Mouse (Mus musculus): ENCODE data around the gene Dse.

GRCm38 (mm10) chr10:34229491-34229890, 22.0 kb upstream of the Dse start:
- TF ChIP-seq CTCF (IDR thresholded peaks at IDR 0.05; ENCODE audit: borderline replicate concordance, insufficient read depth, low read length) (no peak), POLR2A (IDR thresholded peaks at IDR 0.05; ENCODE audit: low read depth, low read length) (no peak)
